Mouse (Mus musculus): ENCODE measurements at regions not wholly inside any gene's neighbourhood (a gene's known extent, or its start where the extent isn't known, plus 50 kb on each side); places are given as distances from the start of the nearest gene placed in this dataset.

DNA sequence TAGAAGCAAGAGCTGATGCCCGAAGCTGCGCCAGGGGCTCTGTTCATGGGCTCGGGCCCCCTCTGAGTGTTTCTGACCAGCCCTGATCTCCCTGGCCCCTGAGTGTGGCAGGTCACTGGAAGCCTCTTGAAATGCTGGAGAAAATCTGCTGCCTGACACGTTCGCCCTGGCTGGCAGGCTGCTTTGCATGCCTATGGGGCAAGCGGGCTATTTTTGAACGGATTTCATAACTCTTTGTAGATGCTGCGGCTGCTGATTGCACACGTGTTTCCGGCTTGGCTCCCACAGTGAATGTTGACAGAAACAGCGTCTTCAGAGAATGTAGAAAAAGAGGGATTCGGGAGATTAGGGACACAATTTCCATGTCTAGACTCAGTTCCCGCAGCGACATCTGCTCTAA lies 201.4 kb upstream of the Egln3 start:
- H3K27me3 ChIP-seq = no peaks in the 10 kb centered on the region
- H3K9me3 ChIP-seq = no peaks in the 10 kb centered on the region; the same call in 1 of the 2 replicates
- ATAC-seq (ENCODE audit: low FRiP score, low read depth) = no peak
- no peaks in the 10 kb centered on the region for H3K4me1 ChIP-seq
- 0 out of 2 replicates have a peak overlapping the region, but pooled peaks have one; percentile 31 for H3K9ac ChIP-seq
- no peak overlapping the region for H3K4me3 ChIP-seq
- 69% methylated on average over 14 of the region's 14 CpGs for WGBS
- no peak overlapping the region for H3K4me2 ChIP-seq (replicated peaks)
- no peaks in the 10 kb centered on the region for H3K36me3 ChIP-seq
- no peak overlapping the region for H3K27ac ChIP-seq

DNA sequence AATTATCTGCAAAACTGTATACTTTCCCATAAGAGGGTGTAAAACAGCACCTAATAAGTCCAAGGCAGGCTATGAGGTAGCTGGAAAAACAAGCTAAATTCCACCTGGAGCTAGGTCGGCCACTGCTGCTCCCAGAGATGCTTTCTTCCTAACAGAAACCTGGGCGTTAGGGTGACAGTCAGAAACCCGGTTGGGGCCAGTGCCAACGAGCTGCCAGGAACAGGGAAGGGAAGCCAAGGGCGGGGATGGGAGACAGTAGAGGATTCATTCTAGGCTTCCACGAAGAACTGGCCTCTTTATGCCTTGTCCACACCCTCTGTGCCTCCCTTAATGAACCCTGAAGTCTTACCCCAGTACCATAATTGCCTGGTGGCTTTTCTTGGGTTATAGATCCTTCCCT lies 198.9 kb upstream of the Egln3 start:
- ATAC-seq (ENCODE audit: low FRiP score, low read depth) = no peak
- H3K4me3 ChIP-seq = no peak overlapping the region
- no peak overlapping the region for H3K4me2 ChIP-seq (replicated peaks)
- H3K9me3 ChIP-seq = no peaks in the 10 kb centered on the region; the same call in 1 of the 2 replicates
- H3K36me3 ChIP-seq = no peaks in the 10 kb centered on the region
- 78% methylated on average over 6 of the region's 6 CpGs for WGBS
- H3K9ac ChIP-seq = no peak overlapping the region
- no peak overlapping the region for H3K27ac ChIP-seq
- H3K4me1 ChIP-seq = no peaks in the 10 kb centered on the region
- no peaks in the 10 kb centered on the region for H3K27me3 ChIP-seq

DNA sequence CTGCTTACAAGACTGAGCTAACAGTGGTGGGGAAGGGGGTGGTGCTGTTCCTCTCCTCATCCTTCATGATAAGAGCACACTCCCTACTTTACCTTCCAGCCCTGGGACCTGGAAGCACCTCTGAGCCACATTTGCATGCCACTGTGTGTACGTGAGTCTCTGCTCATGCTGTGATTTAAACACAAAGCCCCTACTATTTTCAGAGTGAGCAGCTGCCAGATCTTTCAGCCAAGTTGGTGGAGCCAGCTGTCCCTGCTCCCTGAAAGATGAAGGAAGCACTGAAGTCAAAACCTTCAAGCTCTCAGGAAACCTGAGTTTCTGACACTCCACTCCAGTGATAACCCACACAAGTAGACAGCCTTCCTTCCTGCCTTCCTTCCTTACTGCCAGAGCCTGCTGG lies 198.0 kb upstream of the Egln3 start:
- Histone ChIP-seq H3K36me3 (no peaks in the 10 kb centered on the region), H3K27me3 (no peaks in the 10 kb centered on the region), H3K27ac (no peak overlapping the region), H3K4me2 (replicated peaks) (no peak overlapping the region), H3K9me3 (no peaks in the 10 kb centered on the region; the same call in 1 of the 2 replicates), H3K4me3 (no peak overlapping the region), H3K4me1 (no peaks in the 10 kb centered on the region), H3K9ac (no peak overlapping the region)
- WGBS = 50% methylated on average over 1 of the region's 1 CpGs
- no peak for ATAC-seq (ENCODE audit: low FRiP score, low read depth)

DNA sequence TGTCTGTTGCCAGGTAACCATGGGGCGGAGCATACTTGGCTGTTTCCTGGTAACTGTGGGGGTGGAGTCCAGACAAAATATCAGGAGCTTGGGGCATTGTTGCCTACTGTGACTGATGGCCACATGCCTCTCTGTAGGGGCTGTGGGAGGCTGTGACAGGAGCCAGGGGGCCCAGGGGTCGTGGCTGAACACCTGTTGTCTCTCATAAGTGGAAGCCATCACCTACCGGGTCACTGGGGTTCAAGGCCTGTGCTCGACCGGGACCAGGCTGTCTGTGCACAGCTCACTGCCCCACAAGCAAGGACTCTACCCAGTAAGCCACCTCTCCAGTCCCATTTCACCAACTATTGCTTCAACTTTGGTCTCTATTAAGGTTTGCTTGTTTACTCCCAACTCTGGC lies 196.4 kb upstream of the Egln3 start:
- Histone ChIP-seq H3K27ac (no peak overlapping the region), H3K27me3 (no peaks in the 10 kb centered on the region), H3K9me3 (no peaks in the 10 kb centered on the region; the same call in 1 of the 2 replicates), H3K9ac (no peak overlapping the region), H3K4me1 (no peaks in the 10 kb centered on the region), H3K36me3 (no peaks in the 10 kb centered on the region), H3K4me2 (replicated peaks) (no peak overlapping the region), H3K4me3 (no peak overlapping the region)
- no peak for ATAC-seq (ENCODE audit: low FRiP score, low read depth)
- 74% methylated on average over 5 of the region's 5 CpGs for WGBS

DNA sequence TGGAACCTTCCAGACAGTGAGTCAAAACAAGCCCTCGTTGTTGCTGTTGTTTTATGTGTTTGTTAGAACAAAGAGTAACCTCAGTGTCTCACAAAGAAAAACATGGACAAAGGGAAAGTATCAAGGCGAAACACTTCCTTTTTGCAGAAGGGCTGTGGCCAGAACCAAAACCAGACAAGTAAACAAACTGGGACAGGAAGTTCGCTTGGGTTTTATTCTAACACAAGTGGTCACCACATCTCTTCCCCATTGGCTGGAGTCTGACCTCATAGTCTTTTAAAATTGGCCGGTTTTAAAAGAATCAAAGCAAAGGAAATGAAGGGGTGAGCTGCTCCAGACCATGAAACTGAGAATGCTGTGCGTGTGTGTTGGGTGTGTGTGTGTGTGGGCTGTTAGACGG lies 194.4 kb upstream of the Egln3 start:
- H3K9ac ChIP-seq = no peak overlapping the region
- H3K27me3 ChIP-seq = no peaks in the 10 kb centered on the region
- H3K27ac ChIP-seq = no peak overlapping the region
- no peak overlapping the region for H3K4me3 ChIP-seq
- H3K4me2 ChIP-seq (replicated peaks) = no peak overlapping the region
- no peaks in the 10 kb centered on the region for H3K4me1 ChIP-seq
- no peaks in the 10 kb centered on the region for H3K9me3 ChIP-seq
- peak; percentile 36; the same call in 1 of the 2 replicates for ATAC-seq (ENCODE audit: low FRiP score, low read depth)
- 47% methylated on average over 6 of the region's 6 CpGs for WGBS
- H3K36me3 ChIP-seq = no peaks in the 10 kb centered on the region

DNA sequence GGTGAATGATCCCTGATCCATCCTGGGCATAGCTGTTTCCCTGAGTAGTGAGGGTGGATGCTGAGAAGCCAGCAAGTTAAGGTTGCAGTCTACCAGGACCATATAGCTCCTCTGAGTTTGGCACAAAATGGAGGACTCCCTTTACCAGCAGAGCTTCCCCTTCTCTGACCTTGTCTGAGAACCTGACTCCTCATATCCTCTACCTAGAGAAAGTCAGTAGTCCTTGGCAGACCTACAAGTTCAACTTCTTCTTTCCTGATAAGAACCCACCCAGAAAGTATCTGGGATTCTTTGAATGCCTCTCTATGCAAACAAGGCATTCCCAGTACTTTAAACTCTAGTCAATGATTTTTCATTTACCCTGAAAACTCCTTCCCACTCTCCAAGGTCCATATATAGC lies 193.3 kb upstream of the Egln3 start:
- no peak for ATAC-seq (ENCODE audit: low FRiP score, low read depth)
- no peak overlapping the region for H3K9ac ChIP-seq
- H3K27ac ChIP-seq = no peak overlapping the region
- H3K27me3 ChIP-seq = no peaks in the 10 kb centered on the region
- no peaks in the 10 kb centered on the region for H3K4me1 ChIP-seq
- no peak overlapping the region for H3K4me3 ChIP-seq
- no peaks in the 10 kb centered on the region for H3K9me3 ChIP-seq
- no peak overlapping the region for H3K4me2 ChIP-seq (replicated peaks)
- no peaks in the 10 kb centered on the region for H3K36me3 ChIP-seq

DNA sequence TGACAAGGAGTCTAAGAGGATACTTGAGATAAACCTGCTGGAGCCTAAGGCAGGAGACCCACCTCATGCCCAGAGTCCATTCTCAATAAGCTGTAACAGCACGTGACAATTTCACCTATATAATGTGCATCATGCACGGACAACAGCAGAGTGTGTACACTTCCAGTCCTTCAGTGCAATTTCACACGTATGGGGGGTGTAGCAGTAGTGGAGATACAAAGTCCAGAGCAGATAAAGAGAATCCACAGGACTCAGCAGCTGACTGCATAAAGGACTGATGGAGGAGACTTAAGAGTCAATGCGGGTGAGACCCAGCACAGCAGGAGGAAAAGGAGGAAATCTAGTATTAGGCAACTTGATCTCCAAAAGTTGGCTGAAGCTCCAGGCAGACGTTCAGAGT lies 192.7 kb upstream of the Egln3 start:
- Histone ChIP-seq H3K9ac (no peak overlapping the region), H3K9me3 (no peaks in the 10 kb centered on the region), H3K4me3 (no peak overlapping the region), H3K27ac (no peak overlapping the region), H3K36me3 (no peaks in the 10 kb centered on the region), H3K4me1 (no peaks in the 10 kb centered on the region), H3K27me3 (no peaks in the 10 kb centered on the region), H3K4me2 (replicated peaks) (no peak overlapping the region)
- ATAC-seq (ENCODE audit: low FRiP score, low read depth) = no peak
- 78% methylated on average over 5 of the region's 5 CpGs for WGBS

DNA sequence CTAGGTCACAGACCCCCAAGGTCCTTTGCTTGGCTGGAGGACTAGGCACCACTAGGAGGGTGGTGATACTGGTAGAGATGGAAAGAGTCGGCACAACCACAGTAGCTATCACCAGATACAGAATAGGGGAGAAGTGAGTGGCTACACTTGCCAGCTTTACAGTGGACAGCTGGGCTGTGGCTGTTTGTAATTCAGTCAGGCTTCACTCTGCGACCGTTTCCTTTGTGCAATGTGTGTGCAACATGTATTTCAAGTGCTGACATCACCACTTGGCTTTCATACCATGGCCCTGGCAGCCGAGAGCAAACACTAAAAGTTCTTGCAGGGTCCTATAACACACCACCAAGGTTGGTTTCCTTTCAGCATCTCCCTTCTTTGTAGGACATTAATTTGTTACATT lies 181.7 kb upstream of the Egln3 start:
- Histone ChIP-seq H3K27me3 (no peaks in the 10 kb centered on the region), H3K4me3 (no peak overlapping the region), H3K4me1 (no peaks in the 10 kb centered on the region), H3K4me2 (replicated peaks) (no peak overlapping the region), H3K9me3 (no peaks in the 10 kb centered on the region), H3K27ac (no peak overlapping the region), H3K36me3 (no peaks in the 10 kb centered on the region), H3K9ac (no peak overlapping the region)
- ATAC-seq (ENCODE audit: low FRiP score, low read depth) = no peak
- WGBS = 48% methylated on average over 4 of the region's 4 CpGs

- no peak for ATAC-seq (ENCODE audit: low FRiP score, low read depth)
- WGBS = 51% methylated on average over 3 of the region's 3 CpGs
- Histone ChIP-seq H3K27me3 (no peaks in the 10 kb centered on the region), H3K9me3 (no peaks in the 10 kb centered on the region), H3K4me3 (no peak overlapping the region), H3K27ac (no peak overlapping the region), H3K9ac (no peak overlapping the region), H3K36me3 (no peaks in the 10 kb centered on the region), H3K4me1 (no peaks in the 10 kb centered on the region), H3K4me2 (replicated peaks) (no peak overlapping the region)
These were observed 180.5 kb upstream of the Egln3 start for GRCm38 (mm10) chr12:54384116-54384515.

- ATAC-seq (ENCODE audit: low FRiP score, low read depth) = no peak
- Histone ChIP-seq H3K36me3 (no peaks in the 10 kb centered on the region), H3K9ac (no peak overlapping the region), H3K4me2 (replicated peaks) (no peak overlapping the region), H3K27ac (no peak overlapping the region), H3K4me1 (no peaks in the 10 kb centered on the region), H3K9me3 (0 out of 2 replicates have a peak, but pooled peaks cover 3% of the 10 kb centered on the region), H3K4me3 (no peak overlapping the region), H3K27me3 (no peaks in the 10 kb centered on the region)
- 93% methylated on average over 2 of the region's 2 CpGs for WGBS
These were observed 179.3 kb upstream of the Egln3 start for GRCm38 (mm10) chr12:54382965-54383364.

DNA sequence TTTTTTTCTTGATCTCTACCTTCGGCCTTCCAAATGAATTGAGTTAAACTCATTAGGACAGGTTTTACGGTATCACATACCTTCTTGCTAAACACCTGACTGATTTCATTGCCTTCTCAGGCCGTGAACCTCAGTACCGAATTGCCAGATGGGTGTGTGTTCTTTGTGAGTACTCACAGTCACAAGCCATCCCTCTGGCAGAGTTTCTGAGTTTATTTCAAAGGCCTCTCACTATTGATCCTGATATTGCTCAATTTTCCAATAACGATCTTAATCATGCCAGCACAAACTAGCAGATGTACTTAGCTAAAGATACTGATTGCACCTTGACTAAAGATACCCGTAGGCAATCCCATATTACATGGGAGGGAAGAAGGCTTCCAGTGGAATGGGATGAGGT lies 178.4 kb upstream of the Egln3 start:
- no peaks in the 10 kb centered on the region for H3K36me3 ChIP-seq
- no peaks in the 10 kb centered on the region for H3K27me3 ChIP-seq
- H3K9ac ChIP-seq = no peak overlapping the region
- no peak overlapping the region for H3K4me3 ChIP-seq
- 0 out of 2 replicates have a peak, but pooled peaks cover 3% of the 10 kb centered on the region for H3K9me3 ChIP-seq
- WGBS = 76% methylated on average over 6 of the region's 6 CpGs
- H3K27ac ChIP-seq = no peak overlapping the region
- no peak overlapping the region for H3K4me2 ChIP-seq (replicated peaks)
- no peaks in the 10 kb centered on the region for H3K4me1 ChIP-seq
- ATAC-seq (ENCODE audit: low FRiP score, low read depth) = no peak

- H3K4me3 ChIP-seq = no peak overlapping the region
- ATAC-seq (ENCODE audit: low FRiP score, low read depth) = no peak
- H3K27ac ChIP-seq = no peak overlapping the region
- H3K9ac ChIP-seq = no peak overlapping the region
- no peak overlapping the region for H3K4me2 ChIP-seq (replicated peaks)
- H3K9me3 ChIP-seq = 0 out of 2 replicates have a peak, but pooled peaks cover 3% of the 10 kb centered on the region
- WGBS = 90% methylated on average over 5 of the region's 5 CpGs
- H3K27me3 ChIP-seq = no peaks in the 10 kb centered on the region
- H3K4me1 ChIP-seq = no peaks in the 10 kb centered on the region
- no peaks in the 10 kb centered on the region for H3K36me3 ChIP-seq
These were observed 176.7 kb upstream of the Egln3 start for GRCm38 (mm10) chr12:54380322-54380721.

DNA sequence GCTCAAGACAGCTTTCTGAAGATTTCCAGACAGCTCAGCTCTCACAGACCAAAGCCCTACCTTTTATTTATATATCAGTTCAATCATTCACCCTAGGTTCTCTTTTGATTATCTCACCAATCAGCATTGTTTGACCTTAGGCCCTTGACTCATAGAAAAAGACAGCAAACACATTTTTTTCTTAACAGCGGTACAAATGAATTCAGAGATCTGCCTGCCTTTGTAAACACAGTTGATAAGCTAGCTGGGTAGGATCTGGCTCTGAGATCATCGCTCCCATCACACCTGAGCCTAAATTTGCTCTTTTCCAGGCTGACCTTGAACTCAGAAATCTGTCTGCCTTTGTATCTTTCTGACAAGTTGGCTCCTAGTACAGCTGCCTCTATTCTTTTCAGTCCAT lies 174.9 kb upstream of the Egln3 start:
- no peaks in the 10 kb centered on the region for H3K27me3 ChIP-seq
- no peaks in the 10 kb centered on the region for H3K36me3 ChIP-seq
- H3K27ac ChIP-seq = no peak overlapping the region
- 0 out of 2 replicates have a peak, but pooled peaks cover 3% of the 10 kb centered on the region for H3K9me3 ChIP-seq
- WGBS = 93% methylated on average over 2 of the region's 2 CpGs
- H3K4me1 ChIP-seq = no peaks in the 10 kb centered on the region
- no peak overlapping the region for H3K4me2 ChIP-seq (replicated peaks)
- H3K4me3 ChIP-seq = no peak overlapping the region
- no peak overlapping the region for H3K9ac ChIP-seq
- no peak for ATAC-seq (ENCODE audit: low FRiP score, low read depth)

All from limb, embryonic 13.5 days (tissue).